17 mouse cellular contexts compared by ENCODE assay signal in genomic region chr11:95252104-95252503, GRCm38 (mm10). TPM values are rescaled to one million over a fixed set of nuclear protein-coding genes. Genes with fewer than 3 reads are reported as not detected.
DNase-seq lines count a peak whose midpoint lies in the region; ATAC-seq and TF ChIP-seq lines count a peak whose summit lies in the region.
"Had no signal": no experiment of that assay in that cellular context is flagged by ENCODE, and none has a peak within 500 bp of the region (broad histone marks: within the 10 kb centered on the region; RNA-seq: fewer than 3 reads in every experiment).

No protein-coding gene starts in this region.

- no peaks in the 10 kb centered on the region for H3K36me3 ChIP-seq in E14TG2a.4 (ENCODE audit: insufficient read depth, low read length)
- H3K36me3 ChIP-seq in kidney, embryonic 16.5 days (ENCODE audit: insufficient read depth, low read length), result no peaks in the 10 kb centered on the region
- no peaks in the 10 kb centered on the region for H3K36me3 ChIP-seq in liver, embryonic 13.5 days
- H3K36me3 ChIP-seq: stomach, embryonic 15.5 days had no signal

- TF ChIP-seq CTCF in E14TG2a.4 (conservative IDR thresholded peaks at IDR 0.05; ENCODE audit: low read length), result no peak

- peak; percentile 82 for DNase-seq in 3134 (ENCODE audit: extremely low read depth, insufficient read length, low spot score)
- no peak for DNase-seq in liver, embryonic 13.5 days
- DNase-seq in adrenal gland, postnatal 10 days, result no peak
- no peak for DNase-seq in ovary, postnatal 36 days (ENCODE audit: low spot score)
- no peak for DNase-seq in heart, postnatal 10 days
- DNase-seq: adrenal gland, adult 8-10 months; heart, adult 18-20 months; lung, adult 2 months; thymus, postnatal 36 days had no signal

- H3K4me3 ChIP-seq in E14TG2a.4 (replicated peaks; ENCODE audit: low read length), result 0 out of 2 replicates have a peak overlapping the region, but pooled peaks have one; percentile 18
- no peak overlapping the region for H3K4me3 ChIP-seq in kidney, embryonic 16.5 days (ENCODE audit: low read length)
- no peak overlapping the region for H3K4me3 ChIP-seq in liver, embryonic 13.5 days (replicated peaks)
- H3K4me3 ChIP-seq: left cerebral cortex, adult 2 months; stomach, embryonic 15.5 days had no signal

- peaks cover 34% of the 10 kb centered on the region for H3K27me3 ChIP-seq in E14TG2a.4 (ENCODE audit: insufficient read depth, low read length)
- no peaks in the 10 kb centered on the region for H3K27me3 ChIP-seq in kidney, embryonic 16.5 days (ENCODE audit: insufficient read depth, low read length)
- 0 out of 2 replicates have a peak, but pooled peaks cover 4% of the 10 kb centered on the region for H3K27me3 ChIP-seq in liver, embryonic 13.5 days
- H3K27me3 ChIP-seq: stomach, embryonic 15.5 days had no signal

- intact Hi-C loops in heart, postnatal 10 days (cut with DNase I), result loop anchor here (10.0 kb wide), 2 partner anchors 207 to 387 kb away; partner anchors contain the start of gene Pdk2

- H3K4me1 ChIP-seq in E14TG2a.4 (replicated peaks; ENCODE audit: low read depth, low read length), result peaks cover 34% of the 10 kb centered on the region
- peaks cover 7% of the 10 kb centered on the region for H3K4me1 ChIP-seq in kidney, embryonic 16.5 days (ENCODE audit: insufficient read depth, low read length)
- H3K4me1 ChIP-seq in liver, embryonic 13.5 days (replicated peaks), result peaks cover 13% of the 10 kb centered on the region; the same call in 1 of the 2 replicates

- 82% methylated on average over 6 of the region's 6 CpGs for WGBS in kidney, embryonic 16.5 days
- WGBS in liver, embryonic 13.5 days (ENCODE audit: insufficient replicate concordance), result 73% methylated on average over 6 of the region's 6 CpGs

- peak; percentile 71 for ATAC-seq in kidney, embryonic 16.5 days (ENCODE audit: low FRiP score, low TSS enrichment)
- peak; percentile 75 for ATAC-seq in liver, embryonic 13.5 days (ENCODE audit: low read depth)

- H3K9me3 ChIP-seq in E14TG2a.4 (ENCODE audit: low read length), result no peaks in the 10 kb centered on the region
- 0 out of 2 replicates have a peak, but pooled peaks cover 4% of the 10 kb centered on the region for H3K9me3 ChIP-seq in kidney, embryonic 16.5 days (ENCODE audit: low read length)
- no peaks in the 10 kb centered on the region for H3K9me3 ChIP-seq in liver, embryonic 13.5 days (replicated peaks)
- H3K9me3 ChIP-seq: stomach, embryonic 15.5 days had no signal

- peak overlapping the region; percentile 40 for H3K27ac ChIP-seq in kidney, embryonic 16.5 days (ENCODE audit: low read length)
- peak overlapping the region; percentile 53; the same call in 1 of the 2 replicates for H3K27ac ChIP-seq in liver, embryonic 13.5 days
- H3K27ac ChIP-seq: left cerebral cortex, adult 2 months; stomach, embryonic 15.5 days had no signal

- no peak overlapping the region for H3K9ac ChIP-seq in kidney, embryonic 16.5 days (replicated peaks; ENCODE audit: low read length)
- H3K9ac ChIP-seq in liver, embryonic 13.5 days, result no peak overlapping the region
- H3K9ac ChIP-seq: stomach, embryonic 15.5 days had no signal

- H3K4me2 ChIP-seq in kidney, embryonic 16.5 days (replicated peaks; ENCODE audit: low read depth, low read length), result no peak overlapping the region
- no peak overlapping the region for H3K4me2 ChIP-seq in liver, embryonic 13.5 days
- H3K4me2 ChIP-seq: stomach, embryonic 15.5 days had no signal

RNA-seq across cellular contexts. Expression of gene Tac4, which starts 9.2 kb away (rescaled TPM):
- 0.12 TPM in 1 of 2 replicates, not detected in the other for polyA plus RNA-seq in kidney, embryonic 16.5 days (2015; fragmentation: Nextera tagmentation; extraction: Ambion mirVana)
- polyA plus RNA-seq in liver, embryonic 13.5 days (2015; fragmentation: Nextera tagmentation; extraction: Ambion mirVana), result not detected in 2 replicates
- not detected for total RNA-seq in adrenal gland, postnatal 10 days (2021)
- not detected for total RNA-seq in heart, postnatal 10 days (2021)
- total RNA-seq: adrenal gland, adult 8-10 months; heart, adult 18-20 months; hematopoietic stem cell, adult 5-6 weeks; left cerebral cortex, adult 2 months; monocyte, adult 5-6 weeks; neutrophil, adult 5-6 weeks had no signal
- polyA plus RNA-seq: cortical plate, adult 2 months had no signal

RNA-seq across cellular contexts. Expression of gene Kat7, which starts 57.9 kb away (rescaled TPM):
- polyA plus RNA-seq in kidney, embryonic 16.5 days (2015; fragmentation: Nextera tagmentation; extraction: Ambion mirVana), result 85.0 and 92.3 TPM in 2 replicates
- 33.4 and 39.7 TPM in 2 replicates for polyA plus RNA-seq in liver, embryonic 13.5 days (2015; fragmentation: Nextera tagmentation; extraction: Ambion mirVana)
- total RNA-seq in adrenal gland, postnatal 10 days (2021), result 10 to 100 TPM; 52.0 to 63.0 TPM
- total RNA-seq in heart, postnatal 10 days (2021), result 10 to 100 TPM; 45.1 to 51.1 TPM
